Mouse (Mus musculus): ENCODE data around the gene Tctex1d4. TPM values are rescaled to one million over a fixed set of nuclear protein-coding genes. Genes with fewer than 3 reads are reported as not detected.

Gene Tctex1d4
- polyA plus RNA-seq, 2 experiments = not detected

DNA sequence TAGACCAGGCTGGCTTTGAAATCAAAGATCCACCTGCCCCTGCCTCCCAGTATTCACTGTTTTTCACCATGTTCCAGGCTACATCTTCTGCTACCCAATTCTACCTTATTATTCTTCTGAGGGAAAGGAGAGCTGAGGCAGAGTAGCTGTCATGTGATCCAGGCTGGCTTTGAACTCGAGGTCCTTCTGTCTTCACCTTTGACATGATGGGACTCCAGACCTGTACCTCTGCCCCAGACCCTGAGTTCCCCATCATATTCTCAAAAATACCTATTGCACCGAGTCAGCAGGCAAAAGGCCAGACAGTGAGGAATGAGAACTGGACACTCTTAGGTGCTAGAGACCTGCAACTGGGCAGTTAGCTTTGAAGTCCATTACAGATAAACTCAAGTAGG, 8.0 kb downstream of the Tctex1d4 start:
- Histone ChIP-seq H3K4me1 (replicated peaks; ENCODE audit: control insufficient read depth in 2 of 2, insufficient read depth in 2 of 2, low read length in 1 of 2) (peaks cover 5 to 22% of the 10 kb centered on the region in 2 experiments), H3K9ac (replicated peaks) (peak overlapping the region; percentile 54; the same call in 1 of the 2 replicates), H3K4me2 (ENCODE audit: low read depth) (peak overlapping the region; percentile 76), H3K36me3 (replicated peaks; ENCODE audit: control insufficient read depth, insufficient read depth, low read depth) (no peaks in the 10 kb centered on the region), H3K9me3 (ENCODE audit: control insufficient read depth, low read length) (no peaks in the 10 kb centered on the region), H3K4me3 (ENCODE audit: insufficient read depth in 1 of 2, low read depth in 2 of 2, low read length in 2 of 2) (no peak overlapping the region), H3K27ac (no peak overlapping the region), H3K27me3 (ENCODE audit: control insufficient read depth, insufficient read depth, low read length) (peaks cover 13% of the 10 kb centered on the region)
- WGBS (ENCODE audit: insufficient replicate concordance) = 30% methylated on average over 2 of the region's 2 CpGs
- TF ChIP-seq EP300 (IDR thresholded peaks at IDR 0.05; ENCODE audit: low read depth) = no peak
- DNase-seq (ENCODE audit: low read depth in 3 of 3, low spot score in 3 of 3) (no peak), ATAC-seq (ENCODE audit: insufficient read depth) (no peak)

DNA sequence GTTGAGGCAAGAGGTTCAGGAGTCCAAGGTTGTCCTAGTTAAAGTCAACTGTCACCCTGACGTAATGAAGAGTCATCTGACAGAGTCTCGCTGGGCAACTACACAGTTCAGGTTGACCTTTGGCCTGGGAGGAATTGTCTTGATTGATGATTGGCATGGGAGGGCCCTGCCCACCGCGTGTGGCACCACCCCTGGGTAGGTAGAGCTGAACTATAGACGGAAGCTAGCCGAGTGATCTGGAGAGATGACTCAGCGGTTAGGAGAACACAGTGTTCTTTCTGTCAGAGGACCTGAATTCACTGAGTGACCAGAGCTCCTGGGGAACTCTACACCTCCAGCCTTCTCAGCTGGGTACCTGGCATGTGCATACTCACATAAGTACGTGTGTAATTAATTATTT, 9.4 kb downstream of the Tctex1d4 start:
- H3K4me3 ChIP-seq (ENCODE audit: insufficient read depth in 1 of 2, low read depth in 2 of 2, low read length in 2 of 2) = 0 out of 4 replicates have a peak overlapping the region, but pooled peaks of 1 of the 2 experiments have one; percentile 0
- peak overlapping the region; percentile 56 for H3K27ac ChIP-seq
- peak; percentile 57 to 61 (median 59) for DNase-seq (ENCODE audit: low read depth in 3 of 3, low spot score in 3 of 3)
- peaks cover 5 to 22% of the 10 kb centered on the region in 2 experiments for H3K4me1 ChIP-seq (replicated peaks; ENCODE audit: control insufficient read depth in 2 of 2, insufficient read depth in 2 of 2, low read length in 1 of 2)
- ATAC-seq (ENCODE audit: insufficient read depth) = peak; percentile 50
- peak overlapping the region; percentile 31 for H3K4me2 ChIP-seq (ENCODE audit: low read depth)
- no peaks in the 10 kb centered on the region for H3K9me3 ChIP-seq (ENCODE audit: control insufficient read depth, low read length)
- WGBS (ENCODE audit: insufficient replicate concordance) = 14% methylated on average over 8 of the region's 8 CpGs
- H3K36me3 ChIP-seq (replicated peaks; ENCODE audit: control insufficient read depth, insufficient read depth, low read depth) = no peaks in the 10 kb centered on the region
- TF ChIP-seq CTCF (IDR thresholded peaks at IDR 0.05; ENCODE audit: low read depth) (no peak), EP300 (IDR thresholded peaks at IDR 0.05; ENCODE audit: low read depth) (peak; percentile 37; the same call in 1 of the 2 replicates)
- peak overlapping the region; percentile 0 for H3K9ac ChIP-seq (replicated peaks)
- peaks cover 13% of the 10 kb centered on the region for H3K27me3 ChIP-seq (ENCODE audit: control insufficient read depth, insufficient read depth, low read length)

DNA sequence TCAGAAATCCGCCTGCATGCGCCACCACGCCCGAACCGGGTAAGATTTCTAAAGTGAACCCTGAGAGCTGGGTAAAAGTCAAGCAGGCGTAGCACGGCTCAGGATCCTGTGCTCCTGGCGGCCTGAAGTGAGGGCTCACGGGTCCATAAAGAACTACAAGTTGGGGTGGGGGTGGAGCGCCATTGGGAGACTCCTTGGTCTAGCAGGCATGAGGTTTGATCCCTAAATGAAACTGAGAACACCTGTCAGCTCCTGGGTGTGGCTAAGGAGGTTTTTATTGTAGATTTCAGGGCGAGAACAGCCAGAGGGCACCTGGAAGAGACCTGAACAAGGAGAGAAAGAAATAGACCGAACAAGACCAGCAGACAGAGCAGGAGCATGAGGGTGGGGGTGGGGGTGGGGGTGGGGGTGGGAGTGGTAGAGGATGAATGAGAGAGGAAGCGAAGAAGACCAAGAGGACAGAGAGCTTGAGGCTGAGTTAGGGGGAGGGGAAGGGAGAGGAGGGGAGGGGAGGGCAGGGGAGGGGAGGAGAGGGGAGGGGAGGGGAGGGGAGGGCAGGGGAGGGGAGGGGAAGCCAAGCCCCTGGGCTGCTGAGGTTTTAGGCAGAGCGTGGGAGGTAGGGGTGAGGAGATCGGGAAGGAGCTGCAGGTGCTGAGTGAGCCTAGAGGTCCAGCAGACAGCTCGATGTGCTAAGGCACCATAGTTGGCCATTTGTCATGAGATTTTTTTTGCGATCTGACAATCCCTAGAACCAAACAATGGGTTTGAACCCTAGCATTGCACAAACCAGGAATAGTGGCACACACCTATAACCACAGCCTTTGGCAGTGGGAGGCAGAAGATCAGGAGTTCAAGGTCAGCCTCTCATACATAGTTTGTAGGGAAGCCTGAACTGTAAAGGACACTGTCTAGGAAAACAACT, 12.0 kb downstream of the Tctex1d4 start:
- no peak overlapping the region for H3K9ac ChIP-seq (replicated peaks)
- no peak overlapping the region for H3K4me3 ChIP-seq (ENCODE audit: insufficient read depth in 1 of 2, low read depth in 2 of 2, low read length in 2 of 2)
- TF ChIP-seq EP300 (IDR thresholded peaks at IDR 0.05; ENCODE audit: low read depth) = no peak
- no peak for TF ChIP-seq CTCF (IDR thresholded peaks at IDR 0.05; ENCODE audit: low read depth)
- ATAC-seq (ENCODE audit: insufficient read depth) = no peak
- H3K27ac ChIP-seq = no peak overlapping the region; the same call in 1 of the 2 replicates
- DNase-seq (ENCODE audit: low read depth in 3 of 3, low spot score in 3 of 3) = no peak
- peaks cover under 1% of the 10 kb centered on the region; the same call in 1 of the 2 replicates for H3K27me3 ChIP-seq (ENCODE audit: control insufficient read depth, insufficient read depth, low read length)
- 65% methylated on average over 17 of the region's 17 CpGs for WGBS (ENCODE audit: insufficient replicate concordance)
- H3K4me2 ChIP-seq (ENCODE audit: low read depth) = no peak overlapping the region
- no peaks in the 10 kb centered on the region for H3K36me3 ChIP-seq (replicated peaks; ENCODE audit: control insufficient read depth, insufficient read depth, low read depth)
- no peaks in the 10 kb centered on the region for H3K9me3 ChIP-seq (ENCODE audit: control insufficient read depth, low read length)
- peaks cover 5 to 22% of the 10 kb centered on the region in 2 experiments for H3K4me1 ChIP-seq (replicated peaks; ENCODE audit: control insufficient read depth in 2 of 2, insufficient read depth in 2 of 2, low read length in 1 of 2)

DNA sequence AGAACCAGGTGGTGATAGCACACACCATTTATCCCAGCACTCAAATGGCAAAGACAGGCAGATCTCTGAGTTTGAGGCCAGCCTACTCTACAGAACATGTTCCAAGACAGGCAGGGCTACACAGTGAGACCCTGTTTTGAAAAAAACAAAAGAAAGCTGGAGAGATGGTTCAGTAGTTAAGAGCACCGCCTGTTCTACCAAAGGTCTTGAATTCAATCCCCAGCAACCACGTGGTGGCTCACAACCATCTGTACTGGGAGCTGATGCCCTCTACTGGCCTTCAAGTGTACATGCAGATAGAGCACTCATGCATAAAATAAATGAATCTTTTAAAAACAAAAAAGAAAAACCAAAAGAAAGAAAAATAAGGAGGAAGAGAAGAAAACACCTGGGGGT, 12.6 kb downstream of the Tctex1d4 start:
- H3K9me3 ChIP-seq (ENCODE audit: control insufficient read depth, low read length) = no peaks in the 10 kb centered on the region
- 3% methylated on average over 2 of the region's 2 CpGs for WGBS (ENCODE audit: insufficient replicate concordance)
- no peak for ATAC-seq (ENCODE audit: insufficient read depth)

DNA sequence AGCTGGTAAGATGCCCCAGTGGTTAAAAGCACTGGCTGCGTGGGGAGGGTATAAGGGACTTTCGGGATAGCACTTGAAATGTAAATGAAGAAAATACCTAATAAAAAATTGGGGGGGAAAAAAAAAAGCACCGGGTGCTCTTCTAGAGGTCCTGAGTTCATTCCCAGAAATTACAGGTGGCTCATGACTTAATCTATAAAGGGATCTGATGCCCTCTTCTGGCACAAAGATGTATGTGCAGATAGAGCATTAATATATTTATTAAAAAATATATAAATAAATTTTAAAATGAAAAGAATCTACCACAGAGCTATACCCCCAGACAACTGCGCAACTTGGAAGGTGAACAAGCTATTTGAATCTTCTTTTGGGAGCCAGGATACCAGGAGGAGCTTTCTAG, 14.0 kb downstream of the Tctex1d4 start:
- TF ChIP-seq EP300 (IDR thresholded peaks at IDR 0.05; ENCODE audit: low read depth) (no peak), CTCF (IDR thresholded peaks at IDR 0.05; ENCODE audit: low read depth) (peak; percentile 16; the same call in 1 of the 2 replicates)
- Histone ChIP-seq H3K4me1 (replicated peaks; ENCODE audit: control insufficient read depth in 2 of 2, insufficient read depth in 2 of 2, low read length in 1 of 2) (peaks cover 0 to 10% of the 10 kb centered on the region in 2 experiments; a peak in 3 of 4 replicates), H3K9me3 (ENCODE audit: control insufficient read depth, low read length) (no peaks in the 10 kb centered on the region), H3K4me2 (ENCODE audit: low read depth) (no peak overlapping the region), H3K36me3 (replicated peaks; ENCODE audit: control insufficient read depth, insufficient read depth, low read depth) (no peaks in the 10 kb centered on the region), H3K9ac (replicated peaks) (no peak overlapping the region), H3K4me3 (ENCODE audit: insufficient read depth in 1 of 2, low read depth in 2 of 2, low read length in 2 of 2) (no peak overlapping the region), H3K27me3 (ENCODE audit: control insufficient read depth, insufficient read depth, low read length) (no peaks in the 10 kb centered on the region), H3K27ac (no peak overlapping the region)
- WGBS (ENCODE audit: insufficient replicate concordance) = 34% methylated on average over 4 of the region's 4 CpGs
- DNase-seq (ENCODE audit: low read depth in 3 of 3, low spot score in 3 of 3) (no peak), ATAC-seq (ENCODE audit: insufficient read depth) (no peak)

More for the DNA sequence above, 12.6 kb downstream of the Tctex1d4 start:
- no peak for TF ChIP-seq EP300 (IDR thresholded peaks at IDR 0.05; ENCODE audit: low read depth)
- peak; percentile 89 for TF ChIP-seq CTCF (IDR thresholded peaks at IDR 0.05; ENCODE audit: low read depth)
- H3K4me2 ChIP-seq (ENCODE audit: low read depth) = no peak overlapping the region
- H3K4me3 ChIP-seq (ENCODE audit: insufficient read depth in 1 of 2, low read depth in 2 of 2, low read length in 2 of 2) = no peak overlapping the region
- no peaks in the 10 kb centered on the region for H3K36me3 ChIP-seq (replicated peaks; ENCODE audit: control insufficient read depth, insufficient read depth, low read depth)
- peaks cover 2 to 19% of the 10 kb centered on the region in 2 experiments for H3K4me1 ChIP-seq (replicated peaks; ENCODE audit: control insufficient read depth in 2 of 2, insufficient read depth in 2 of 2, low read length in 1 of 2)
- no peak overlapping the region for H3K9ac ChIP-seq (replicated peaks)
- peak in 1 of 3 experiments; percentile 59 for DNase-seq (ENCODE audit: low read depth in 3 of 3, low spot score in 3 of 3)
- no peaks in the 10 kb centered on the region for H3K27me3 ChIP-seq (ENCODE audit: control insufficient read depth, insufficient read depth, low read length)
- H3K27ac ChIP-seq = no peak overlapping the region; the same call in 1 of the 2 replicates

Measured in liver, embryonic 14.5 days (tissue).